Mouse (Mus musculus) spleen, adult 12 weeks (tissue): ENCODE results near the gene Gbp7.
"Not testable (repeated sequence)": the region's sequence is repeated elsewhere in the genome, so short reads cannot be mapped to it uniquely, and the experiment has no call there.

Source experiments
- DNase-seq: peaks from one replicate; pipeline ENCODE4 v3.0.0; 2022; ENCODE audit warnings: low spot score

Gene Gbp7

DNA sequence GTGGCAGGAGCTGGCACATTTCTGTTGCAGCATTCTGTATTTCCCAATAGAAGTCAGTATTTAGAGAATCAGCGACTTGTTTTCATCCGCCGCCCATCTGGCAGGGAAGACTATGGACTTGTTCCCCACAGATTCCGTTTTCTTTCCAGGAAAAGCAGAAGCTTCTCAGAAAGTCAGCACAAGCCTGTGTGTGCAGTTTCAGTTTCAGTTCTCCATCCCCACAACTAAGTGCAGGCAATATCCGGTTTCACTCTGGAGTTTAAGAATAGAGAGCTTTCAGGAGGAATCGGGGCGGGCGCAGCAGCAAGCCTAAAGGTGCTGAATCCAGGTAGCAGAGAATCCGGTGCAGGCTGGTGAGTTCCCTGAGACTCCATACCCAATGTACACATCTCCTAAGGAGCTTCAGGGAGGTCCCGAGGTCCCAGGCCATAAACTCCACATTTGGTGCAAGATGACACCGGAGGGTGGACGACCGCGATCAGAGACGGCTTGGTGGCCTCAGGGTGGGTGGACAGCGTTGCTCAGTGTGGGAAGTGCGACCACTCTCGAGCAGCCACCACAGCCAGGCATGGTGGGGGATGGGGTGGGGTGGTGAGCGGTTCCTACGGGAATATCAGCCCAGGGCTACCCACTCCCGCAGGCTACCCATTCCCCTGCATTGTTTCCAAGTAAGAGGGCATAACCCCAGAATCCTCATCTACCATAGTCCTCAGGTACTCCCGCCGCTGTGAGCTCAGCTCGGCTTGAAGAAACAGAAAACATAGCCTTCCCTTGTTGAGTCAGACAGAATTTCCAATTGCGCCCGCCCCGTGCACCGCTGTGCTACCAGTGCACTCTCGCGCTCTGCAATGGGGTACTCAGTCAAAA is at the start of gene Gbp7:
Gbp7 (plus strand) TSS at position 256 of the 867 bp plus-strand sequence.
- peak; percentile 41 for DNase-seq

DNA sequence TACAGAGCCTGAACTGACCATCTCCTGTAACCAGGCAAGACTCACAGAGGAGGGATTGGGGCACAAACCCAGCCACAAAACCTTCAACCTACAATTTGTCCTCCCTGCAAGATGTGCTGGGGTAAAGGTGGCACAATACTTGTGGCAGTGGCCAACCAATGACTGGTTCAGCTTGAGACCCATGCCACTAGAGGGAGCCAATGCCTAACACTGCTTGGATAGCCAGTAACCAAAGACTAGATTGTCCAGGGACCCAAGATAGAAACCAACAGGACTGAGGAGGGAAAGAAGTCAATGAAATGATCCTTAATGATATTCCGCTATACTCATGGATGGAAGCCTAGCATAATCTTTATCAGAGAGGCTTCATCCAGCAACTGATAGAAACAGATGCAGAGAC is 39.7 kb upstream of the Gbp7 start:
- no peak for DNase-seq

DNA sequence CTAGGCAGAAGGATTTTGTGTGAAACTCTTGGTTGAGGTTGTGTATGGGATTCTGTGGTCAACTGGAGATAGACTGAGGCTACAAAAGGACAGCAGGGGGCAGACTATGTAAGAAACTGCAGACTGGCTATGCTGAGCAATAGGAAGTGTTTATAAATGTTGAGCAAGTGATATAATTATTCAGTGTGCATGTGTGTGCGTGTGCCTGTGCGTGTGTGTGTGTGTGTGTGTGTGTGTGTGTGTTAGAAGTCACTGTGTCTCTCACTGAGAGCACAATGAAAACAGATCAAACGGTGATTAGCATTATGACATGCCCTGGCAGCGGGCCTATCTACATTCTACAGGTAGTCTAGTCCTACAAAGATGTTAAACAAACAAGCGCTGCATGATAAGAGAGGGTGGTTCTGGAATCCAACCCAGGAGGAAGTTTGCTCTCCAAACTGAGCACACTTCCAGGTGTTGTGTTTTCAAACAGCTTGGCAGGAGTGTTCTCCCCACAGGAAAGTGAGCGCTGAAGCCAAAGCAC is 36.5 kb upstream of the Gbp7 start, which contains the start of gene Gbp5:
Gbp5 (plus strand) TSS at position 443 of the 526 bp plus-strand sequence.
- peak; percentile 25 for DNase-seq

DNA sequence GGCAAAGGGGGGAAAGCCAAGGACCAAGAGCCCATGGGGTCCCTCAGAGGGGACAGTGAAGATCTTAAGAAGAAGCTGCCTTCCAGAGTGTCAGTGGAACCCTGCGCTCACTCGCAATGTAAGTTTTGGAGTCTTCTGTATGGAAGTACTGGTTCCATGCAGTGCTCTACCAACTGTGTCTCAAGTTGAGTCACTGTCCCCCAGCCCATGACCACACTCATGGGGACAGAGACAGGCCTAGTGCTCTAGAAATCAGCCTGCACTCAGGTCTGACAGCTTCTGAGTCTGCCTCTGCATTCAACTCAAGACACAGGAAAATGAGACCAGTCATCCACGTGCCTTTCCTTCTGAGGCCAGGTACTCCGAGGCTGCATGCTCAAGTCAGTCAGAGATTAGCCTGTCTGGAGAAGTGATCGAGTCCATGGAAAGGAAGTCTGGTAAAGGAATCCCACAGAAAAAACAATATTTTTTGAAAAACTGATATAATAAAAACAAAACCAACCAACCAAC is 34.9 kb upstream of the Gbp7 start:
- no peak for DNase-seq

GRCm38 (mm10) chr3:142496113-142497101 is 33.7 kb upstream of the Gbp7 start:
- DNase-seq = no peak

- DNase-seq = peak; percentile 8
Observed at GRCm38 (mm10) chr3:142497123-142497841, 32.9 kb upstream of the Gbp7 start.

- DNase-seq = no peak
Observed at GRCm38 (mm10) chr3:142498941-142499340, 31.2 kb upstream of the Gbp7 start.

DNA sequence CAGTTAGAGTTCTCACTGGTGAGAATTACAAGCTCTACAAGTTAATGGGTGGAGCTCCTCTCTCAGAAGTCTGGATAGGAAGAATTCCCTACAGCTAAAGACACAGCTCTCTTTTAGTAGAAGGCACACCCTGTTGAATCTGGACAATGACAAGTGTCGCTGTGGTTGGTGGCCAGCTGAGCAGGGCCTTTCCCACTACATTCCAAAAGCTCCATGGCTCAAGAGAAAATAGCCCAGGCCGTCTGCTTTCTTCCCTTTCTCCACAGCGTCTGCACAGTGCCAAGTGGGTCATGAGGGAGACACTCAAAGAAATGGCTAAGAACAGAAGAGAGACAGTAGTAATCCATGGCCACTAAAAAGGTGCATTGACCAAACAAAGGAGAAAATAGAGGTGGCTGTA is 2.0 kb upstream of the Gbp7 start:
- DNase-seq = no peak

DNA sequence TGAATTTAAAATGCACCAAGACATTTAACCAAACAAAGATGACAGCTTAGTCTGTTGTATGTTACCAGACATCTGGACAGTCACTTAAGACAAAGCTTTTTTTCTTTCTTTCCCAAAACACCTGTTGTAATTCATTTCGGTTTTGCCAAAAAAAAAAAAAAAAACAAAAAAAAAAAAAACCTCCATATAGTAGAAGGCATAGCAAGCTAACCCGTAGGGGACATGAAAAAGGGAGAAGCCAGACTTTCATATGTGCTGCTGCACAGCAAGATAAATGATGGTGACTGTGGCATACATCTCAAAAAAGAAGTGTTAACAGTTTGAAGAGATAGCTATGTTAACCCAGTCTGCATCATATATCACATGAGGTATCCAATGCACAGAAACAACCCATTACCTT is 545 bp upstream of the Gbp7 start:
- no peak for DNase-seq

- no peak for DNase-seq
Observed at GRCm38 (mm10) chr3:142531595-142531994, 1.5 kb downstream of the Gbp7 start.

GRCm38 (mm10) chr3:142533185-142533584 is 3.0 kb downstream of the Gbp7 start:
- DNase-seq = no peak

DNA sequence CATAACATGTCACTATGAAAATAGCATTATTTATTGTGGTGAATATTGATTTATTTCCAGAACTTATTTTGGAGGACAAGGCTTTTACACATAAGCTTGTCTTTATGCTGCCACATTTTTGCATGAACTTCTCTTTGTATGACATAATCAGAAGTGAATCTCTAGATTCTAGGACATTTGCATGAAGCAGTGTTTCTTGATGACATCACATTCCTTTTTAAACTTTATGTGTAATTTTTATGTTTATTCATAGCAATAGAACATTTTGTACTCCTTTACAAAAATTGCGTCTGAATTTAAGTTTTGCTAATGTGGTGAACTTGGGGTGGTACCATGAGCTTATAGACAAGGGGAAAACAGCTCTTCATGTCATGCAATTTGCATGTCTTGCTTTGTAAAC is 5.5 kb downstream of the Gbp7 start:
- DNase-seq = no peak

DNA sequence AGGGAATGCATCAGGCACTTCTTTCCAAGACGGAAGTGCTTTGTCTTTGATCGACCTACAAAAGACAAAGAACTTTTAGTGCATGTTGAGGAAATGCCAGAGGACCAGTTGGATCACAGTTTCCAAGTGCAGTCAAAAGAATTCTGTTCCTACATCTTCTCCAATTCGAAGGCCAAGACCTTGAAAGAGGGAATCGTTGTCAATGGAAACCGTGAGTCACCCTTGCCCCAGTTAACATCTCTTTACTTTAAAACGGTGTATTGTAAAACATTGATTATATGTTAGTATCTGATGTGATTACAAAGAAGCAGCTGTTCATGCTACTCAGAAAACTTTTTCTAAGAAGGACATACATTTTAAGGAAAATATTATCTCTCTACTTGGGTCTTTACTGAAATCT is 11.2 kb downstream of the Gbp7 start:
- no peak for DNase-seq

DNA sequence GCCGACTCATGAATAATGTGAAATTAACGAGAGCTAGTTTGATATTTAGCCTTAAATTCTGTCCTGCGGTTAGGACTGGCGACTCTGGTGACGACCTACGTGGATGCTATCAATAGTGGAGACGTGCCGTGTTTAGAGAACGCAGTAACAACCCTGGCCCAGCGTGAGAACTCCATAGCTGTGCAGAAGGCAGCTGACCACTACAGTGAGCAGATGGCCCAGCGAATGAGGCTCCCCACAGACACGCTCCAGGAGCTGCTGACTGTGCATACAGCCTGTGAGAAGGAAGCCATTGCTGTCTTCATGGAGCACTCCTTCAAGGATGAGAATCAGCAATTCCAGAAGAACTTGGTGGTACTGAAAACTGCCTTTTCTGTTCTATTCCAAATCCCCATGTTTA is 12.6 kb downstream of the Gbp7 start:
- not testable (repeated sequence) for DNase-seq

- DNase-seq = no peak
Observed at GRCm38 (mm10) chr3:142546690-142547089, 16.5 kb downstream of the Gbp7 start.

GRCm38 (mm10) chr3:142550052-142550676 is 20.0 kb downstream of the Gbp7 start:
- no peak for DNase-seq

DNA sequence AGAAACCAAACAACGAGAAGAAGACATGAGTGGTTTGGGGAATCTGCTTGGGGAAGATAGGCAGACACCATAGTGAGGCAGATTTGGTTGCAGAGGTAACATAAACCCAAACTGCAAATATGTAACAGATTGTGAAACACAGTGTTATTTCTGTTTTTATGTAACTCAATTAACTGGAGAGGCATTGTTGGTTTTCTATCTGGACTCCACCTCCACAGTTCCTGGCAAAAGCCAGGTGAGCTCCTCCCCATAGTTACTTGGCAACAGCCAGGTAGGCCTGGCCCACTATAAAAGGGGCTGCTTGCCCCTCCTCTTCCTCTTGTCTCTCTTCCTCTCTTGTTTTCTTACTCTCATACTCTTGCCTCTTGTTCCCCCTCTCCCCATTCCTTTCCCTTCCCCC is 24.5 kb downstream of the Gbp7 start:
- no peak for DNase-seq

DNA sequence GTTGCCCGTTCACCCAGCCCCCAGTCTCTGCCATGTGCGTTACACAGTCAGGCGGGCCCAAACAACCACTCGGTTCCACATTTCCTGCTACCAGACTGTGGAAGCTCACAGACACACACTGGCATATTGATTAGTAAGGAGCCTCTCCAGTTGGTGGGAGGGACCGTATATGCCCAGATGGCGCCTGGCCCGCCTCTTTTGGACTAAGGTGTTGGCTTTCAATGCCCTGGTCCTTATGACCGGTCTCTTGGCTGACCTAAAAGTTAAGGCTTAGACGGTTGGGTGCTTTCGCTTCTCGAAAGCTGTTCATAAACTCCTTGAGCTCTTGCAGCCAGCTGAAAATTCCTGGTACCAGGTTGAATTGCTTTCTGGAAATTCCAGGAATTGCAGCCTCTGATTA is 25.5 kb downstream of the Gbp7 start:
- DNase-seq = no peak

DNA sequence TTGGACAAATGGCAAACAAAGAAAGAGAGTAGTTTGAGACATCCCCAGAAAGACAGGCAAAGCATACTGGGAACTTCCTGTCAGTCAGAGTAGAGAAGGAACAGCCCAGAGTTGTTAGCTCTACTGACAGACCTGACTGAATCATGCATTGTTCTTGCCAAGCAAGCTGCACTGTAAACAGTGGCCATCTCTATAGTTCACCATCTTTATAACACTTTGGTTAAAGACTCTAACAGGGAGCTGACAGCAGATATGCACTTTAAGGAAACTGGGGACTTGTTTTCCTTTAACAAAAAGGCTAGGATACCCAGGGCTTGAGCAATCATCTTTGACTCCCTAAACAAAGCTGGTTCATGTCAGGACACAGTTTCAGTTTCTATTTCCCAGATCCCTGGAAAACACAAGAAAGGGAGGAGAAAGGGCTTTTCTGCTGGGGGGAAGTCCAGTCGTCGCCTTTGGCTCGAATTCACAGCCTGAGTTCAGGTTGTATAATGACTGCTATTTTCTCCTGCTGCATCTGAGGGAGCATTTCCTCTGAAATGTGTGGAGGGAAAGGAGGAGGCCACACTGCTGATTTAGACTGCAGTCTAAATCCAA is 29.6 kb downstream of the Gbp7 start, which contains the start of gene Gbp3:
Gbp3 (plus strand) TSS at position 395 of the 597 bp plus-strand sequence.
- DNase-seq = no peak

GRCm38 (mm10) chr3:142560296-142560948 is 30.3 kb downstream of the Gbp7 start:
- DNase-seq = peak; percentile 79
